Mouse (Mus musculus): Measurements from ENCODE around the gene Slco1a1.
"Not testable (repeated sequence)": the region's sequence is repeated elsewhere in the genome, so short reads cannot be mapped to it uniquely, and the experiment has no call there.

Gene Slco1a1

DNA sequence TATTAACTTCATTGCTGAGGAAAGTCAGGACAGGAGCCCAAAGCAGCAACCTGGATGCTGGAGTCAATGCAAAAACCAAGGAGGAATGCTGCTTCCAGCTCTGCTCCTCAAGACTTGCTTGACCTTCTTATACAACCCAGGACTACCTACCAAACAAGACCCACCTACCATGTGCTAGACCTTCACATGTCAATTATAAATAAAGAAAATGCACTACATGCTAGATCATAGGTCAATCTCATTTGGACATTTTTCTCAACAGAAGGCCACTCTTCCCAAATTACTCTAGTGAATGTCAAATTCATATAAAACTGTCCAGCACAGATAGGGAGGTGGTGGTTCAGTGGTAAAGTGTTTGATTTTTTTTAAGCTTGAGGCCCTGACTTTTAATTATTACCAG, at the start of gene Slco1a1:
TSS of gene Slco1a1 (minus strand) at position 101 of the 400 bp plus-strand sequence.
- no peak for DNase-seq (ENCODE audit: low spot score in 2 of 2)

DNA sequence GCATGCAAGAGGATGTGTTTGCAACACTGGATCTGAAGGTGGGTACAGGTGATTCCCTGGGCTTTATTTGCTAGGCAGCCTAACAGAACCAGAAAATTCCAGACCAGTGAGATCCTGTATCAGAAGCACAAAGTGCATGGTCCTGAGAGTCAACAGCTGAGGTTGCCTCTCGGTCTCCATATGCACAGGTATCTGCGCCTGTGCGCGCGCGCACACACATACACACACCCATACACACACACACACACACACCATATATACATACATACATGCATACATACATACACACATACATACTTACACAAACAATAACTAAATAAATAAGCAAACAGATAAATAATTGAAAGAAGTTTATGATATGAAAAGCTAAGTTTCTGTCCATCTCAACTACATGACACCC, 40.0 kb upstream of the Slco1a1 start:
- no peak for DNase-seq (ENCODE audit: low spot score in 2 of 2)

DNA sequence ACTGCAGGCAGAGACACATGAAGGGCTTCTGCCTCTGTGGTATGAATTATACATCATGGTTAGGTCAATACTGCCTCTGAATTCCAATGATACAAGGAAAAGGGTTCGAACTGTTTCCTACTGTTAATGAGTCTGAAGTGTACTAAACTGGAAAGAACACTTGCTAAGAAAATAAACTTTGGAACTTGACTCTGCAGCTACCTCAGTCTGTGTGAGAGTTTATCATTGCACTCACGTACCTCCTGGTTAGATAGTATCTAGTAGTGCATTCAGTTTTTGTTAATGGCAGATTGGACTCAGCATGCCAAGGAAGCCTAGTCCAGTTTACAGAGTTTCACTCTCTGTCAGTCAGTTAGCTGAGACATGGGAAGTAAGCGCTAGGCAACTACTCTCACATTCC, 37.9 kb upstream of the Slco1a1 start:
- no peak for DNase-seq (ENCODE audit: low spot score in 2 of 2)

DNA sequence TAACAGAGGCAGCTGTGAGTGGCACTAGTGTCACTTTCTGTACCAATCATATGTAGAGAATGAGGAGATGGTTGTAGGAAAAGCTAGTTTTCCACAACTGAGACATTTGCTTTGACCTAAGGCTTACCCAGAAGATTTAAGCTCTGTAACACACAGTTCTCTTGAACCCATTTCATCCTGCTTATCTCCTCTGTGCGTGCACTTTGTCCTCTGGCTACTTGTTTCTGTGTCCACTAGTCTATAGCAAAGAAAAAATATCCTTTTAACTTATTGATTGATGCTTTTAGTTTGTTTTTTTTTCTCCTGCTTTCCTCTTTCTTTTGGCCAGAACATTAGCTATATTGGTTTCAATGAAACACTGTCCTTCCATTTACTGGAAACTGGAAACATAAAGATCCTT, 15.7 kb upstream of the Slco1a1 start:
- no peak for DNase-seq (ENCODE audit: low spot score in 2 of 2)

DNA sequence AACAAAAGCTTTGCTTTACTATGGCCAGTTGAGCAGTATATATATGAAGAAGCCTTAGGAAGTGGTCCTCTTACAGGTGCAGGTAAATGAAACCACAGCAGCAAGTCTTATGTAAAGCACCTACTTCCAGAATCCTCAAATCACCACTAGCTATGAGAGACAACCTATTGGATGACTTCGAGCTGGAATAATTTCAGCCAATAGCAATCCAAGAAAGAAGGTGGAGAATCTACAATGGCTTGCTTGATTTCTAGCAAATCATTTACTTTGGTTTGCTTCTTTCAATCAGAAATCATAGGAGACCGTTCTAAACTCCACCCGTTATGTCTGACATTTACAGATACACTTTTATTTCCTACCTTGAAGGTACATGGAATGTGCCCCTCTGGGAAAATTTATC, 15.1 kb upstream of the Slco1a1 start:
- no peak for DNase-seq (ENCODE audit: low spot score in 2 of 2)

DNA sequence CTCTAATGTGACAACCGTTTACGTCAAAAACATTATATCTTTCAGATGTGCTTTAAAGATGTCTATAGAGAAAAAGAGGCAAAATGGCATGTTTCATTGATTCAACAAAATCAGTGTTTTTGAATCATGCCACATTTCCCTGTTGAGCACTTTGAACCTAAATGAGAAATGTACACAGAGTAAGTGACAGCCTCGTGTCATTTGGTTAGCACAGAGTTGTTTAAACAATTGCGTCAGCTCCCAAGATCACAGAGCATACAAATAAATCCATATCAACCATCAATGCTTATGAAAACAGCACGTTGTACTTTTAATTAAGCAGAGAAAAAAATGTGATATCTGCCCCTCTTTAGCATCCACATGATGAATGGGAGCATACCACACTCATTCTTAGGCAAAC, 13.7 kb upstream of the Slco1a1 start:
- DNase-seq (ENCODE audit: low spot score in 2 of 2): no peak

DNA sequence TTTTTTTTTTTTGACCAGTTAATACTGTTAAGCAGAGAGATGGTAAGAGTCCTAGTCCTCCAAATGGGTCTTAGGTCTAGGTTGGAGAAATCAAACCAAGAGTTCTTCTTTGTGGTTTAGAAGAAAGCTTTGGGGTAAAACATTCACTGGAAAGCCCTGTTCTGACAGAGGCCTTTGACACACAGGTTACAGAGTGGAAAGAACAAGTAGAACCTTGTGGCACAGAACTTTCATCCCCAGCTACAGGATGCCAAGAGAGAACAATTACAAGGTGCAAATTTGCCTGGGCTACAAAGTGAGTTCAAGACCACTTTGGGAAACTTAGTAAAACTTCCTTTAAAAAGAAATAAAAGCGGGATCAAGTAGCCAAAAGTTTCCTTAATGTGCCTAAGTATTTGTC, 6.3 kb downstream of the Slco1a1 start:
- no peak for DNase-seq (ENCODE audit: low spot score in 2 of 2)

DNA sequence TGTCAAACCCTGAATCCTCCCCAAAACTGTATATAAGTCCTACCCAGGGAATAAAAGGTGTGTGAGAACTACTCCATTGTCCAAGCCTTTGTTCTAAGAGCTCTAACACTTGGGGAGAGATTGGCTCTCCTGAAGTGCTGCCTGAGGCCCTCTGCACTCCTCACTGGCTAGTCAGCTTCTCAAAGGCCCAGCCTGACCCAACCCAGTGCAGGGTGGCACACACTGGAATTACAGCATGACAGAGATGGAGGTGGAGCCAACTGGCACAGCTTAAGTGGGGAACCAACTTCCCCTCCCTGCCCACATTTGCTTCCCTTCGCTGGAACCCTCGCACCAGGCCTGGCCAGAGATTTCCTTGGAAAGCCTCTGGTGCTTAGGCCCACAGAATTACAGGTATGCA, 48.6 kb downstream of the Slco1a1 start:
- DNase-seq (ENCODE audit: low spot score in 2 of 2): no peak

DNA sequence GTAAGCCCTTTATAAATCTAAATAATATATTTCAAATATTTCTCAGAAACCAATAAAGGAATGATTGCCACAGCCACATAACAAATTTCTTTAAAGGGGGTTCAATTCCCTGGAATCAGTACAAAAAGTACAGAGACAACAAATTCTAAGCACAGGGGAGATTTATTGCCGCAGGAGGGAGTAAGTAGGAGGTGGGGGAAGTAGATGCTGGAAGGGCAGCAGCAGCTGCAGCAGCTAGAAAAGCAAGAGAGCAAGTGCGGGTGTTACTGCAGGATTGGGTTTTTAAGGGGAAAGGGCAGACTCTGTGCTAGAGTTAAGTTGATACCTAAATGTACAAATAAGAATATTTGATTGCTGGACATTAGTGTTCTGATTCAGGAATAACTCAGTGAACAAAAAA, 57.0 kb downstream of the Slco1a1 start:
- DNase-seq (ENCODE audit: low spot score in 2 of 2): no peak

DNA sequence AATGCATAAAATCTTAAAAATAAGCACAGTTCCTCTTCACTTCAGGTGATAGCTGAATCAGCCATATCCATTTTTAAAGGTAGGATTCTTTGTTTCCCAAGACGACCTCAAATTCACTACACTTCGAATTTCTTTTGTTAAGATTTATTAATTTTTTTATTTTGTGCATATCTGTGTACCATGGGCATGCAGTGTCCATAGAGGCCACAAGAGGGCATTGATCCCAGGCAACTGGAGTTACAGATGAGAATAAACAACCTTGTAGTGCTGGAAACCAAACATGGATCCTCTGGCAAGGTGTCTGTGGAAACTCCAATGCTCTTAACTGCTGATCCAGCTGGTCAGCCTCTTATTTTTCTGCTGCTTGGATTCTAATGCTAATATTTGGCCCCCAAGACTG, 58.5 kb downstream of the Slco1a1 start:
- no peak for DNase-seq (ENCODE audit: low spot score in 2 of 2)

DNA sequence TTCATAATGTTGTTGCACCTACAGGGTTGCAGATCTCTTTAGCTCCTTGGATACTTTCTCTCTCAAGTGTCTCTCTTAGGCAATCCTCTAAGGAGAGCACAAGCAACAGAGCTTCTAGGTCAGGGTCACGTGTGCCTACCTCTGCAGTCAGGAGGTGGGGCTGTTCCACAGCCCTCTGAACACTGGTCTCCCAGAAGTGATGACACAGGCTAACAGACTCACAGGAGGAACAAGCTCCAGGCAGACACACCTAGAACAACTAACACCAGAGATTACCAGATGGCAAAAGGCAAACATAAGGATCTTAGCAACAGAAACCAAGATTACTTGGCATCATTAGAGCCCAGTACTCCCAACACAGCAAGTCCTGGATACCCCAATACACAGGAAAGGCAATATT, 64.2 kb downstream of the Slco1a1 start:
- no peak for DNase-seq (ENCODE audit: low spot score in 2 of 2)

DNA sequence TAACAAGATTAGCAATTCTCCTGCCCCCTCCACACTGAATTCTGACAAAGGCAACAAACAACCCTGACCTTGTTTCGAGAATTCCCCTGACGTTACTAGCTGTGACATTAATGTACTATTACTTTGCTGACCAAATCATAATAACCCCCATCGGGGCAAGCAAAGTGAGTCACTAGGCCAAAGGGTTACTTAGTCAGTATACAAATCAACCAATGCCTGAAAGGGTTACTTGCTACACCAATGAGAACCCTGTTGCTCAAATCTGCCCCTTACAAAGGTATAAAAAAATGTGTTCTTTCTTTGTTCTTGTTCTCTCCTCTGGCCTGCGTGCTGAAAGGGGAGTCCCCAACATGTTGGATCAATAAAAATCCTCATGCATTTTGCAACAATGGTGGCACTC, 71.0 kb downstream of the Slco1a1 start:
- DNase-seq (ENCODE audit: low spot score in 2 of 2): not testable (repeated sequence)

DNA sequence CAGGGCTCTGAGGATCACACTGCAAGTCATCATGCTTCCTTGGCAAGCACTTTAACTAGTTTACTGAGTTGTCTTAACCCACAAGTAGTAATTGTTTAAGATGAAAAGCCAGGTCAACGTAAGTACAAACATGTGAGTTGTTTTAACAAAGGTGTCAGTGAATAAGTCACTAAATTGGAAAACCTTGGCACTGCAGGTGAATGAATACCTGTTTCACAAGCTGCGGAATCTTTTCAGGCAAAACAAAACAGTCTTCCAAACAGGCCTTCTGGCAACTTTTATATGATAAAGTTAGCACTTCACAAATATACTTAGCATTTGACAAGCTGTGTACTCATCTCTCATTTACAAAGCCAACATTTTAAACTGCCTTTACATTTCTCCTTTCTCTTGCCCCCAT, 75.1 kb downstream of the Slco1a1 start:
- DNase-seq (ENCODE audit: low spot score in 2 of 2): no peak

DNA sequence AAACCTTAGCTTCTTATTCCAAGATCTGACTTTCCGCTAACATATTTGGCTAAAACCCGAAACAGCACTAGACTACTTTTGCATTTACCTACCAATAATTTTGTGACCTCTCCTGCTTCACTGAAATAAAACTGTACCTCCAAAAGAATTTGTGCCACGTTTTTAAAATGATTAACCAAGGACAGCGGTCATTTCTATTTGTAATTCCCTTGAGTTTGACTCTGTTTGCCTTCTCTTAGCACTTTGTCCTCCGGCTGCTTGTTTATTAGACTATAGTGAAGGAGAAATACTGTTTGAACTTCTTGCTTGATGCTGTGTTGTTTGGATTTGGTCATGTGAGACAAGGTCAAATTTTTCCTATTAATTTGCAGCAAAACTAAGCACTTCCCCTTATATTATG, 78.0 kb downstream of the Slco1a1 start:
- no peak for DNase-seq (ENCODE audit: low spot score in 2 of 2)

DNA sequence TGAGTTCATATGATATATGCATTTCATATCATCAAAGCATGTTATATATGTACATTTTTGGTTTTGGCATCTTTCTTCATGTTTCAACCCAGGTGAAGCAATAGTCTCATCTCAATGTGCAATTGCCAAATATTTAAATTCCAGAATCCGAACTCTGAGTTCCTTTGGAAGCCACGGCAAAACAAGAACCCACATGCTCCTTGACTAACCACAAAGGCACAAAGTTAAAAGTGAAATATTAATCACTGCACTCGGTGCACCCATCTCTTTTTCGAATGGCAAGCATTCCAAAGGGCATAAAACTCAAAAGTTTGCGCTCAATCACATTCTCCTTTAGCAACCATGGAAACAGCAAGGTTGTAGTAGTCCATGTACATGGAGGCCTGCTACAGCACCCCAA, 80.7 kb downstream of the Slco1a1 start:
- no peak for DNase-seq (ENCODE audit: low spot score in 2 of 2)

DNA sequence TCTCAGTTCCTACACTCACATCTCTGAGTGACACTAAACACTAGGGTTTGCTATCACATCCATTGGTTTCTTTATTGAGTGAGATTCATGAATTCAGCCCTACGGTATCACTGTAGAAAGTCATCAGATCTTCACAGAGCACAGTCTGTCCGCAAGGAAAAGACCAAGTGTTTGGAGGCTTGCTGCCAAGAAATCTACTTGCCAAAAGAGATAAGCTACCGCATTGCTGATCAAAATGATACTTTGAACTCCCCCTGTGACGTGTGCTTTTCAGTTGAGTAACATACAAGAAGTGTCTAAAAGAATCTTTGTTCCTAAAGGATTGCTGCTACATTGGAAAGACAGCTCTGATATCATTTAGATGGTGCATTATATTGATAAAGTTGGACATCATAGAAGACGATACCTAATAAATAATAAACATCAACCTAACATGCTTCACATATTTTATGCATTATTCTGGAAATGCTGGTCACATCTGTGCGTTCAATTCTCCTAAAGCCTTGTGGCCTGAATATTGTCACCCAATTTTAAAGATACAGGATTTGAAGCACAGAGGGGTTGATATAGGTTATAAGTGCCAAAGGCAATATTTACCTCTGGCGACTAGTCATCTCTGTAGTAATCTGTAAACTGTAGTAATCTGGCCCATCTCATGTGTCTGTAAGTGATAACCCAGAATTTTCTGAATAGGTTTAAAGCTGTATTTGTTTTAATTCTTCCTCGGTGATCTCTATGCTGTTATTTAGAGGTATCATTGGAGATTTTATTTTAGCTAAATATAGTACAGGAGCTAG, 88.8 kb downstream of the Slco1a1 start:
- no peak for DNase-seq (ENCODE audit: low spot score in 2 of 2)
